Mouse (Mus musculus): ENCODE measurements around the gene Cyp2ab1.

The Cyp2ab1 gene

DNA sequence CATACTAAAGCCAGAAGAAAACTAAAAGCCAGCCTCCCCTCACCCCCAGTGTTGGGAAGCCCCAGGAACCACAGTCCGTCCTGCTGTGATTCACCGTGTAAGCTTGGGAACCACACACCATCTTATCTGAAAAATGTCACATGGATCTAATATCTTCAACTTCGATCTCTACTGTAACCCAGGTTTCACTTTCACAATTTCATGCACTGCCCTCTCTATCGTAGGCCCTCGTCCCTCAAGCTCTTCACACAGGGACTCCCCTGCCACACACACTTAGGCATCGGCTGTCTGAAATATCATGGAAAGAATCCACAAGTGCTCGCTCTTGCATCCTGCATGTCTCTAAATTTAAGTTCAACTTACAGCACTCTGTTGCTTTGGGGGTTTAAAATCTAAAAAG, 60.1 kb downstream of the Cyp2ab1 start:
- no peak for DNase-seq (ENCODE audit: low spot score)
